Mouse (Mus musculus) ES-E14 (cell line): ENCODE measurements around the gene Ppm1h.

Source experiments
- CHD2 ChIP-seq: IDR thresholded peaks from 2 replicates; pipeline ENCODE4 v1.6.1; 2014; ENCODE audit warnings: mild to moderate bottlenecking, low read depth, low read length, inconsistent platforms
- MAFK ChIP-seq: IDR thresholded peaks from 2 replicates; pipeline ENCODE4 v1.6.1; 2014; ENCODE audit warnings: mild to moderate bottlenecking, low read depth, low read length, inconsistent platforms; ENCODE audit not compliant: insufficient read depth
- ZC3H11A ChIP-seq: IDR thresholded peaks from 2 replicates; pipeline ENCODE4 v1.6.1; 2012; ENCODE audit warnings: low read depth, mild to moderate bottlenecking, inconsistent platforms, low read length, borderline replicate concordance
- ZNF384 ChIP-seq: IDR thresholded peaks from 2 replicates; pipeline ENCODE4 v1.6.1; 2012; ENCODE audit warnings: low read depth, low read length, inconsistent platforms

- TF ChIP-seq MAFK: no peak
- no peak for TF ChIP-seq ZC3H11A
- TF ChIP-seq ZNF384: no peak
- TF ChIP-seq CHD2: no peak
Measured at GRCm38 (mm10) chr10:122749071-122749470, 70.5 kb downstream of the Ppm1h start.
